In genomic region chr4:45585188-45585820, GRCm38 (mm10) we compare ENCODE assay signal across 16 mouse cellular contexts. TPM values are rescaled to one million over a fixed set of nuclear protein-coding genes. Genes with fewer than 3 reads are reported as not detected.
DNase-seq lines count a peak whose midpoint lies in the region; ATAC-seq and TF ChIP-seq lines count a peak whose summit lies in the region.
"Had no signal": no experiment of that assay in that cellular context is flagged by ENCODE, and none has a peak within 500 bp of the region (broad histone marks: within the 10 kb centered on the region; RNA-seq: fewer than 3 reads in every experiment).

No protein-coding gene starts in this region.

- H3K4me2 ChIP-seq in lung, postnatal 0 days (replicated peaks; ENCODE audit: low read depth, low read length): no peak overlapping the region
- H3K4me2 ChIP-seq: hindbrain, embryonic 13.5 days; neural tube, embryonic 13.5 days had no signal

- DNase-seq in lung, postnatal 0 days (ENCODE audit: low spot score): peak; percentile 51
- no peak for DNase-seq in lung, postnatal 4 days
- DNase-seq in kidney, adult 11 months: peak; percentile 85
- peak; percentile 71 for DNase-seq in kidney, postnatal 14 days
- DNase-seq in yolk sac, embryonic 10.5 days (ENCODE audit: low spot score): peak; percentile 67
- DNase-seq in neural tube, embryonic 10.5 days (ENCODE audit: extremely low spot score, low spot score): no peak
- DNase-seq in MN1 (ENCODE audit: low spot score): no peak
- DNase-seq: cerebellum, adult 18-20 months; forebrain, postnatal 0 days; gastrocnemius, postnatal 14 days; midbrain, embryonic 14.5 days; retina, postnatal 1 day had no signal

- H3K36me3 ChIP-seq in lung, postnatal 0 days (ENCODE audit: insufficient read depth, low read length): no peaks in the 10 kb centered on the region
- H3K36me3 ChIP-seq: hindbrain, embryonic 13.5 days; neural tube, embryonic 13.5 days had no signal

- ATAC-seq in lung, postnatal 0 days: peak; percentile 53
- no peak for ATAC-seq in cerebellum, adult (ENCODE audit: insufficient number of reproducible peaks, low FRiP score, low TSS enrichment)
- ATAC-seq: forebrain, postnatal 0 days had no signal

- H3K9ac ChIP-seq in lung, postnatal 0 days (replicated peaks; ENCODE audit: low read depth): no peak overlapping the region
- H3K9ac ChIP-seq: forebrain, postnatal 0 days; hindbrain, embryonic 13.5 days; liver, embryonic 14.5 days; neural tube, embryonic 13.5 days had no signal

- no peak for TF ChIP-seq EP300 in lung, postnatal 0 days (IDR thresholded peaks at IDR 0.05)

- WGBS in lung, postnatal 0 days: 47% methylated on average over 8 of the region's 8 CpGs

- no peak overlapping the region for H3K4me3 ChIP-seq in lung, postnatal 0 days (ENCODE audit: low read depth, low read length)
- H3K4me3 ChIP-seq: hindbrain, embryonic 13.5 days; neural tube, embryonic 13.5 days had no signal

- H3K27ac ChIP-seq in lung, postnatal 0 days (ENCODE audit: low read length): no peak overlapping the region
- H3K27ac ChIP-seq: hindbrain, embryonic 13.5 days; liver, embryonic 14.5 days; neural tube, embryonic 13.5 days had no signal

- no peaks in the 10 kb centered on the region for H3K9me3 ChIP-seq in lung, postnatal 0 days (ENCODE audit: low read length)
- H3K9me3 ChIP-seq: hindbrain, embryonic 13.5 days had no signal

- H3K27me3 ChIP-seq in lung, postnatal 0 days (replicated peaks; ENCODE audit: insufficient read depth, low read length): no peaks in the 10 kb centered on the region

- no peak for TF ChIP-seq CTCF in lung, postnatal 0 days (IDR thresholded peaks at IDR 0.05)

- H3K4me1 ChIP-seq in lung, postnatal 0 days (ENCODE audit: insufficient read depth, low read depth, low read length): no peaks in the 10 kb centered on the region
- H3K4me1 ChIP-seq: hindbrain, embryonic 13.5 days had no signal

RNA-seq across cellular contexts. Expression of gene Shb, which starts 53.0 kb away (rescaled TPM):
- polyA plus RNA-seq in lung, postnatal 0 days (2015; fragmentation: Nextera tagmentation; extraction: Ambion mirVana): 7.1 and 8.8 TPM in 2 replicates

Comparison
In these comparisons a context has a peak if more than half of its experiments do, and no peak if none do; other contexts are left out.
1. DNase-seq: peak in lung, postnatal 0 days (single experiment), kidney, adult 11 months (single experiment), kidney, postnatal 14 days (single experiment) and yolk sac, embryonic 10.5 days (single experiment); none in lung, postnatal 4 days (0 of 2), neural tube, embryonic 10.5 days (single experiment) and MN1 (single experiment).